Mouse (Mus musculus) neural tube, embryonic 11.5 days (tissue): ENCODE results near the gene Gpx3. TPM values are rescaled to one million over a fixed set of nuclear protein-coding genes. Genes with fewer than 3 reads are reported as not detected.

Source experiments
- ATAC-seq: fragments of 200-750 bp; cut with Nextera tagmentation; 2 replicates; pipeline ENCODE4 v1.8.0; 2017; ENCODE audit warnings: moderate number of reproducible peaks, mild to moderate bottlenecking, moderate TSS enrichment, moderate library complexity; ENCODE audit not compliant: insufficient read depth, low FRiP score, low TSS enrichment
- DNase-seq: peaks from one replicate; pipeline ENCODE4 v3.0.0-alpha.2; 2015; ENCODE audit warnings: low spot score
- H3K27ac ChIP-seq: fragments of 300-500 bp; sonication (generic); 2 replicates; pipeline ENCODE4 v1.5.1; 2014; ENCODE audit warnings: low read depth, mild to moderate bottlenecking, low read length
- H3K27me3 ChIP-seq: fragments of 300-500 bp; sonication (generic); 2 replicates; pipeline ENCODE4 v1.6.1; 2014; ENCODE audit warnings: mild to moderate bottlenecking, low read length, mixed read lengths; ENCODE audit not compliant: control insufficient read depth, insufficient read depth
- H3K36me3 ChIP-seq: fragments of 300-500 bp; sonication (generic); 2 replicates; pipeline ENCODE4 v1.6.1; 2014; ENCODE audit warnings: mild to moderate bottlenecking, low read length, moderate library complexity, mixed read lengths; ENCODE audit not compliant: control insufficient read depth, insufficient read depth
- H3K4me1 ChIP-seq: fragments of 300-500 bp; sonication (generic); 2 replicates; pipeline ENCODE4 v1.6.1; 2014; ENCODE audit warnings: low read length, mixed read lengths; ENCODE audit not compliant: control insufficient read depth, insufficient read depth
- H3K4me2 ChIP-seq: fragments of 300-500 bp; sonication (generic); 2 replicates; pipeline ENCODE4 v1.6.1; 2014; ENCODE audit warnings: low read depth, mild to moderate bottlenecking, moderate library complexity
- H3K4me3 ChIP-seq: fragments of 300-500 bp; sonication (generic); 2 replicates; pipeline ENCODE4 v1.5.1; 2014; ENCODE audit warnings: low read depth, low read length
- H3K9ac ChIP-seq: fragments of 300-500 bp; sonication (generic); 2 replicates; pipeline ENCODE4 v1.6.1; 2014; ENCODE audit warnings: mild to moderate bottlenecking, low read length
- H3K9me3 ChIP-seq: fragments of 300-500 bp; sonication (generic); 2 replicates; pipeline ENCODE4 v1.6.1; 2016; ENCODE audit warnings: low read length; ENCODE audit not compliant: control insufficient read depth
- WGBS: fragments of 180-500 bp; shearing (Covaris S2); extraction: QIAGEN DNeasy Blood & Tissue Kit; methylation state at CpG from one replicate; pipeline ENCODE4 v1.1.7; 2014; 5-methylcytosine and 5-hydroxymethylcytosine counted together
- polyA plus RNA-seq: library from polyadenylated mRNA; unstranded; fragments of >200 nt; fragmentation: Nextera tagmentation; extraction: Ambion mirVana; gene quantifications from 2 replicates; pipeline ENCODE4 v1.2.1, GENCODE M21; 2014

Gpx3 gene
- polyA plus RNA-seq, 1 experiment from 2014 or later = 109 TPM

GRCm38 (mm10) chr11:54905931-54906330 lies 3.7 kb downstream of the Gpx3 start:
- Histone ChIP-seq H3K9me3 (no peaks in the 10 kb centered on the region), H3K27me3 (no peaks in the 10 kb centered on the region), H3K9ac (no peak overlapping the region), H3K36me3 (no peaks in the 10 kb centered on the region), H3K4me3 (no peak overlapping the region), H3K4me1 (peaks cover 3% of the 10 kb centered on the region; the same call in 1 of the 2 replicates), H3K4me2 (no peak overlapping the region), H3K27ac (no peak overlapping the region)
- ATAC-seq = no peak
- 77% methylated on average over 4 of the region's 4 CpGs for WGBS
- no peak for DNase-seq

- no peak overlapping the region for H3K4me2 ChIP-seq
- H3K27me3 ChIP-seq = no peaks in the 10 kb centered on the region
- no peak overlapping the region for H3K9ac ChIP-seq
- 87% methylated on average over 4 of the region's 4 CpGs for WGBS
- no peaks in the 10 kb centered on the region for H3K36me3 ChIP-seq
- no peak overlapping the region for H3K27ac ChIP-seq
- no peak overlapping the region for H3K4me3 ChIP-seq
- DNase-seq (no peak), ATAC-seq (no peak)
- H3K9me3 ChIP-seq = no peaks in the 10 kb centered on the region
- peaks cover 3% of the 10 kb centered on the region; the same call in 1 of the 2 replicates for H3K4me1 ChIP-seq
These were observed 4.2 kb downstream of the Gpx3 start for GRCm38 (mm10) chr11:54906466-54906865.

GRCm38 (mm10) chr11:54907259-54907658 lies 5.0 kb downstream of the Gpx3 start:
- Histone ChIP-seq H3K9ac (no peak overlapping the region), H3K27me3 (no peaks in the 10 kb centered on the region), H3K4me1 (peaks cover 3% of the 10 kb centered on the region; the same call in 1 of the 2 replicates), H3K4me2 (no peak overlapping the region), H3K4me3 (no peak overlapping the region), H3K9me3 (no peaks in the 10 kb centered on the region), H3K27ac (no peak overlapping the region), H3K36me3 (no peaks in the 10 kb centered on the region)
- WGBS = 97% methylated on average over 5 of the region's 5 CpGs
- ATAC-seq (no peak), DNase-seq (no peak)

GRCm38 (mm10) chr11:54909273-54909672 lies 7.0 kb downstream of the Gpx3 start:
- Histone ChIP-seq H3K36me3 (no peaks in the 10 kb centered on the region), H3K4me3 (no peak overlapping the region), H3K9ac (no peak overlapping the region), H3K27ac (no peak overlapping the region), H3K9me3 (no peaks in the 10 kb centered on the region), H3K4me1 (peaks cover 2% of the 10 kb centered on the region; the same call in 1 of the 2 replicates), H3K4me2 (no peak overlapping the region), H3K27me3 (no peaks in the 10 kb centered on the region)
- 96% methylated on average over 11 of the region's 11 CpGs for WGBS
- DNase-seq (no peak), ATAC-seq (no peak)

GRCm38 (mm10) chr11:54910081-54910665 lies 7.9 kb downstream of the Gpx3 start:
- H3K27me3 ChIP-seq = no peaks in the 10 kb centered on the region
- ATAC-seq (no peak), DNase-seq (no peak)
- no peak overlapping the region for H3K4me2 ChIP-seq
- no peaks in the 10 kb centered on the region for H3K9me3 ChIP-seq
- H3K4me1 ChIP-seq = no peaks in the 10 kb centered on the region
- H3K4me3 ChIP-seq = no peak overlapping the region
- 89% methylated on average over 12 of the region's 12 CpGs for WGBS
- H3K27ac ChIP-seq = no peak overlapping the region
- no peak overlapping the region for H3K9ac ChIP-seq
- H3K36me3 ChIP-seq = no peaks in the 10 kb centered on the region

- no peak overlapping the region for H3K4me2 ChIP-seq
- ATAC-seq (no peak), DNase-seq (no peak)
- no peak overlapping the region for H3K4me3 ChIP-seq
- no peak overlapping the region for H3K9ac ChIP-seq
- no peaks in the 10 kb centered on the region for H3K9me3 ChIP-seq
- H3K27me3 ChIP-seq = no peaks in the 10 kb centered on the region
- H3K36me3 ChIP-seq = no peaks in the 10 kb centered on the region
- WGBS = 92% methylated on average over 3 of the region's 3 CpGs
- H3K27ac ChIP-seq = no peak overlapping the region
- H3K4me1 ChIP-seq = no peaks in the 10 kb centered on the region
These were observed 8.9 kb downstream of the Gpx3 start for GRCm38 (mm10) chr11:54911201-54911600.

GRCm38 (mm10) chr11:54911671-54912502 lies 9.6 kb downstream of the Gpx3 start:
- no peak for ATAC-seq
- Histone ChIP-seq H3K27ac (no peak overlapping the region), H3K36me3 (peaks cover 2% of the 10 kb centered on the region; the same call in 1 of the 2 replicates), H3K4me3 (no peak overlapping the region), H3K4me1 (no peaks in the 10 kb centered on the region), H3K9me3 (no peaks in the 10 kb centered on the region), H3K27me3 (no peaks in the 10 kb centered on the region), H3K4me2 (no peak overlapping the region), H3K9ac (no peak overlapping the region)
- 89% methylated on average over 7 of the region's 7 CpGs for WGBS
- DNase-seq = no peak

GRCm38 (mm10) chr11:54912503-54913316 lies 10.5 kb downstream of the Gpx3 start:
- H3K4me2 ChIP-seq = no peak overlapping the region
- no peaks in the 10 kb centered on the region for H3K9me3 ChIP-seq
- H3K27ac ChIP-seq = no peak overlapping the region
- ATAC-seq (no peak), DNase-seq (no peak)
- no peak overlapping the region for H3K9ac ChIP-seq
- no peaks in the 10 kb centered on the region for H3K27me3 ChIP-seq
- H3K4me3 ChIP-seq = no peak overlapping the region
- H3K4me1 ChIP-seq = no peaks in the 10 kb centered on the region
- H3K36me3 ChIP-seq = peaks cover 3% of the 10 kb centered on the region; the same call in 1 of the 2 replicates
- WGBS = 92% methylated on average over 9 of the region's 9 CpGs
